Mouse (Mus musculus) splenic B cell, adult 2 months (primary cell): ENCODE measurements around the gene Adamts9.

Experiments used
- DNase-seq: peaks from one replicate; pipeline ENCODE4 v3.0.0-alpha.2; 2011; ENCODE audit warnings: low read depth, low spot score
- H3K27me3 ChIP-seq: 2 replicates; pipeline ENCODE4 v1.6.1; 2012; ENCODE audit warnings: mild to moderate bottlenecking, low read length, moderate library complexity, mixed read lengths; ENCODE audit not compliant: control insufficient read depth, poor library complexity, insufficient read depth, severe bottlenecking
- H3K36me3 ChIP-seq: 2 replicates; pipeline ENCODE4 v1.6.1; 2012; ENCODE audit warnings: mild to moderate bottlenecking, low read length, moderate library complexity, mixed read lengths; ENCODE audit not compliant: control insufficient read depth, poor library complexity, insufficient read depth, severe bottlenecking

Adamts9 gene

GRCm38 (mm10) chr6:92817661-92818060 is 125.6 kb downstream of the Adamts9 start:
- Histone ChIP-seq H3K27me3 (no peaks in the 10 kb centered on the region), H3K36me3 (no peaks in the 10 kb centered on the region)
- no peak for DNase-seq

GRCm38 (mm10) chr6:92816311-92816751 is 127.0 kb downstream of the Adamts9 start, which contains the start of gene A730049H05Rik:
TSS of gene A730049H05Rik (plus strand) at chr6:92816478.
- DNase-seq, result no peak
- Histone ChIP-seq H3K27me3 (no peaks in the 10 kb centered on the region), H3K36me3 (no peaks in the 10 kb centered on the region)

GRCm38 (mm10) chr6:92812702-92813370 is 130.5 kb downstream of the Adamts9 start:
- H3K27me3 ChIP-seq, result no peaks in the 10 kb centered on the region
- no peaks in the 10 kb centered on the region for H3K36me3 ChIP-seq
- no peak for DNase-seq

- H3K27me3 ChIP-seq, result no peaks in the 10 kb centered on the region
- H3K36me3 ChIP-seq, result no peaks in the 10 kb centered on the region
- no peak for DNase-seq
These were observed 131.7 kb downstream of the Adamts9 start for GRCm38 (mm10) chr6:92811566-92811965.

GRCm38 (mm10) chr6:92810628-92811027 is 132.7 kb downstream of the Adamts9 start:
- Histone ChIP-seq H3K36me3 (no peaks in the 10 kb centered on the region), H3K27me3 (no peaks in the 10 kb centered on the region)
- no peak for DNase-seq

GRCm38 (mm10) chr6:92809818-92810217 is 133.5 kb downstream of the Adamts9 start:
- Histone ChIP-seq H3K27me3 (no peaks in the 10 kb centered on the region), H3K36me3 (no peaks in the 10 kb centered on the region)
- no peak for DNase-seq

- no peaks in the 10 kb centered on the region for H3K27me3 ChIP-seq
- no peak for DNase-seq
These were observed 138.9 kb downstream of the Adamts9 start for GRCm38 (mm10) chr6:92804254-92804971.

GRCm38 (mm10) chr6:92803213-92803612 is 140.1 kb downstream of the Adamts9 start:
- no peak for DNase-seq
- H3K36me3 ChIP-seq, result no peaks in the 10 kb centered on the region
- no peaks in the 10 kb centered on the region for H3K27me3 ChIP-seq

More at GRCm38 (mm10) chr6:92804254-92804971, 138.9 kb downstream of the Adamts9 start:
- H3K36me3 ChIP-seq, result no peaks in the 10 kb centered on the region

GRCm38 (mm10) chr6:92802421-92802820 is 140.9 kb downstream of the Adamts9 start:
- DNase-seq, result no peak
- Histone ChIP-seq H3K27me3 (no peaks in the 10 kb centered on the region), H3K36me3 (no peaks in the 10 kb centered on the region)

- Histone ChIP-seq H3K36me3 (no peaks in the 10 kb centered on the region), H3K27me3 (no peaks in the 10 kb centered on the region)
- DNase-seq, result no peak
These were observed 141.8 kb downstream of the Adamts9 start for GRCm38 (mm10) chr6:92801462-92801861.

GRCm38 (mm10) chr6:92793804-92794203 is 149.5 kb downstream of the Adamts9 start:
- no peak for DNase-seq
- no peaks in the 10 kb centered on the region for H3K27me3 ChIP-seq
- H3K36me3 ChIP-seq, result no peaks in the 10 kb centered on the region

- Histone ChIP-seq H3K36me3 (no peaks in the 10 kb centered on the region), H3K27me3 (no peaks in the 10 kb centered on the region)
- no peak for DNase-seq
These were observed 155.9 kb downstream of the Adamts9 start for GRCm38 (mm10) chr6:92787376-92787712.

- Histone ChIP-seq H3K27me3 (no peaks in the 10 kb centered on the region), H3K36me3 (no peaks in the 10 kb centered on the region)
- DNase-seq, result no peak
These were observed 156.5 kb downstream of the Adamts9 start for GRCm38 (mm10) chr6:92786701-92787375.

GRCm38 (mm10) chr6:92784782-92785181 is 158.5 kb downstream of the Adamts9 start:
- Histone ChIP-seq H3K36me3 (no peaks in the 10 kb centered on the region), H3K27me3 (no peaks in the 10 kb centered on the region)
- no peak for DNase-seq

GRCm38 (mm10) chr6:92781446-92781845 is 161.8 kb downstream of the Adamts9 start:
- no peak for DNase-seq
- H3K36me3 ChIP-seq, result no peaks in the 10 kb centered on the region
- H3K27me3 ChIP-seq, result no peaks in the 10 kb centered on the region
